Mouse (Mus musculus): ENCODE data around the gene Aamp.

DNA sequence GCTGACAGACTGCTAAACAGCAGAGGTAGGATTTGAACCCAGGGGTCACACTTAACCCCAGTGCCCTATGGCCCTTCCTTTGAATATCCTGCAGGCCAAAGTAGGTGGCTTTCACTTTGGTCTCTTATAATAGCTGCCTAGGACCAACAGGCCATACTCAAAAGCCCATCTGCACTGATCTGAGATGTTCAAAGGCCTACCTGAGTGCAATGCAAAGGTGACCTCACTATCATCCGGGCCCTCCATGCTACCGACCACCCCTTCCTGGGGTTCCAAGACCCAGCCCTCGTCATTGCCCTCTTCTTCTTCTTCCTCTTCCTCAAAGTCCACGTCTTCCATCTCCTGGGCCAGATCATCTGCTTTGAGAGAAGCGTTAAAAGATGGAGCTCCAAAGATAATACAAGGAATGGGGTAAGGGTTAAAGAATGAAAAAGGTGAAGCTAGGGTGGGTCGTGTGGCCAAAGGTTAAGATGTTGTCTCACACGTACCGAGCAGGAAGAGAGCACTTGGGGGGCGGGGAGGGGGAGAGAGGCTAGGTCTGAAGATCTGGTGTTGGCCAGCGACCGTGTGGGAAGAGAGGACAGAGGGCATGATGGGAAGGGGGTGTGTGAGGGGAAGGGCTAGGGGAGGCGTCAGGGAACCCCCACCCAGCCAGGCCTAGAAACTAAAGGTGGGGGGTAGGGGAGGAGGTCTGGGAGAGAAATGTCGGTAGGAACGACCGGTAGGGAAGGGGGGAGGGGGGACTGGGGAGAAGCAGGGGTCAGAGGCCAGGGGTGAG lies 663 bp downstream of the Aamp start:
- TF ChIP-seq CTCF (IDR thresholded peaks at IDR 0.05; ENCODE audit: extremely low read depth, insufficient read depth, insufficient read length, insufficient replicate concordance) (no peak), POLR2A (IDR thresholded peaks at IDR 0.05; ENCODE audit: low read depth, low read length) (no peak)
